Mouse (Mus musculus): Measurements from ENCODE around the gene Syngr2.
"Not testable (repeated sequence)": the region's sequence is repeated elsewhere in the genome, so short reads cannot be mapped to it uniquely, and the experiment has no call there.

Syngr2 gene

GRCm38 (mm10) chr11:117813867-117814266 lies 4.4 kb downstream of the Syngr2 start:
- no peak for DNase-seq

GRCm38 (mm10) chr11:117814704-117815366 lies 5.4 kb downstream of the Syngr2 start:
- no peak for DNase-seq

- DNase-seq, result not testable (repeated sequence)
Measured at GRCm38 (mm10) chr11:117815850-117816249, 6.4 kb downstream of the Syngr2 start.

- DNase-seq, result no peak
Measured at GRCm38 (mm10) chr11:117816389-117816996, 7.0 kb downstream of the Syngr2 start.

- no peak for DNase-seq
Measured at GRCm38 (mm10) chr11:117819095-117819494, 9.6 kb downstream of the Syngr2 start.

GRCm38 (mm10) chr11:117820173-117820572 lies 10.7 kb downstream of the Syngr2 start:
- DNase-seq, result no peak

- no peak for DNase-seq
Measured at GRCm38 (mm10) chr11:117821868-117822267, 12.4 kb downstream of the Syngr2 start.

- peak; percentile 72 for DNase-seq
Measured at GRCm38 (mm10) chr11:117822728-117823241, 13.3 kb downstream of the Syngr2 start.

GRCm38 (mm10) chr11:117823411-117823810 lies 13.9 kb downstream of the Syngr2 start:
- no peak for DNase-seq

GRCm38 (mm10) chr11:117824060-117824969 lies 14.8 kb downstream of the Syngr2 start:
- peak; percentile 88 for DNase-seq

- DNase-seq, result peak; percentile 87
Measured at GRCm38 (mm10) chr11:117825333-117826101, 16.0 kb downstream of the Syngr2 start, which contains the start of the genes Afmid and Tk1. Gene Afmid (plus strand): TSS chr11:117825924. Gene Tk1 (minus strand): TSS chr11:117826092.

GRCm38 (mm10) chr11:117826164-117826563 lies 16.7 kb downstream of the Syngr2 start:
- no peak for DNase-seq

GRCm38 (mm10) chr11:117826916-117827315 lies 17.4 kb downstream of the Syngr2 start:
- no peak for DNase-seq

GRCm38 (mm10) chr11:117827386-117827785 lies 17.9 kb downstream of the Syngr2 start:
- DNase-seq, result no peak

- peak; percentile 59 for DNase-seq
Measured at GRCm38 (mm10) chr11:117828149-117828887, 18.9 kb downstream of the Syngr2 start.

- peak; percentile 64 for DNase-seq
Measured at GRCm38 (mm10) chr11:117828888-117829604, 19.6 kb downstream of the Syngr2 start.

- DNase-seq, result peak; percentile 70
Measured at GRCm38 (mm10) chr11:117829671-117830215, 20.3 kb downstream of the Syngr2 start.

- DNase-seq, result peak; percentile 56
Measured at GRCm38 (mm10) chr11:117830401-117830800, 20.9 kb downstream of the Syngr2 start.

GRCm38 (mm10) chr11:117832086-117832969 lies 22.9 kb downstream of the Syngr2 start:
- DNase-seq, result peak; percentile 87

All from lung, postnatal 10 days (tissue).